Mouse (Mus musculus) lung, postnatal 0 days (tissue): ENCODE results near the gene Rnf39. TPM values are rescaled to one million over a fixed set of nuclear protein-coding genes. Genes with fewer than 3 reads are reported as not detected.

ENCODE experiments used
- ATAC-seq: fragments of 200-750 bp; cut with Nextera tagmentation; 2 replicates; pipeline ENCODE4 v1.8.0; 2017; ENCODE audit warnings: moderate library complexity
- DNase-seq: peaks from one replicate; pipeline ENCODE4 v3.0.0-alpha.2; 2016; ENCODE audit warnings: low spot score
- H3K27ac ChIP-seq: fragments of 300-500 bp; sonication (generic); 2 replicates; pipeline ENCODE4 v1.5.1; 2014; ENCODE audit warnings: antibody characterized with exemption, mild to moderate bottlenecking, low read length, mixed read lengths
- H3K27me3 ChIP-seq: fragments of 300-500 bp; sonication (generic); replicated peaks from 2 replicates; pipeline ENCODE4 v1.6.1; 2014; ENCODE audit warnings: low read length, mixed read lengths; ENCODE audit not compliant: insufficient read depth
- H3K36me3 ChIP-seq: fragments of 300-500 bp; sonication (generic); 2 replicates; pipeline ENCODE4 v1.6.1; 2014; ENCODE audit warnings: low read length, mixed read lengths; ENCODE audit not compliant: insufficient read depth
- H3K4me1 ChIP-seq: fragments of 300-500 bp; sonication (generic); 2 replicates; pipeline ENCODE4 v1.6.1; 2014; ENCODE audit warnings: antibody characterized with exemption, low read depth, low read length, mixed read lengths; ENCODE audit not compliant: insufficient read depth
- H3K4me2 ChIP-seq: fragments of 300-500 bp; sonication (generic); replicated peaks from 2 replicates; pipeline ENCODE4 v1.6.1; 2014; ENCODE audit warnings: low read depth, mild to moderate bottlenecking, low read length, moderate library complexity, mixed read lengths
- H3K4me3 ChIP-seq: fragments of 300-500 bp; sonication (generic); 2 replicates; pipeline ENCODE4 v1.5.1; 2014; ENCODE audit warnings: low read depth, low read length
- H3K9ac ChIP-seq: fragments of 300-500 bp; sonication (generic); replicated peaks from 2 replicates; pipeline ENCODE4 v1.6.1; 2014; ENCODE audit warnings: low read depth, mild to moderate bottlenecking
- H3K9me3 ChIP-seq: fragments of 300-500 bp; sonication (generic); 2 replicates; pipeline ENCODE4 v1.6.1; 2016; ENCODE audit warnings: low read length, mixed read lengths
- CTCF ChIP-seq: IDR thresholded peaks from 2 replicates; pipeline ENCODE4 v1.5.1; 2016; ENCODE audit warnings: antibody characterized with exemption, mild to moderate bottlenecking
- EP300 ChIP-seq: IDR thresholded peaks from 2 replicates; pipeline ENCODE4 v1.6.1; 2016; ENCODE audit warnings: antibody characterized with exemption, mild to moderate bottlenecking, control low read depth
- WGBS: fragments of 180-500 bp; shearing (Covaris S2); extraction: QIAGEN DNeasy Blood & Tissue Kit; methylation state at CpG from one replicate; pipeline ENCODE4 v1.1.7; 2014; 5-methylcytosine and 5-hydroxymethylcytosine counted together
- polyA plus RNA-seq: library from polyadenylated mRNA; unstranded; fragments of >200 nt; fragmentation: Nextera tagmentation; extraction: Ambion mirVana; gene quantifications from 2 replicates; pipeline ENCODE4 v1.2.1, GENCODE M21; 2015

The Rnf39 gene
- polyA plus RNA-seq, 1 experiment from 2014 or later, result 13.5 TPM

GRCm38 (mm10) chr17:36930233-36930632, 12.5 kb upstream of the Rnf39 start:
- WGBS, result 63% methylated on average over 6 of the region's 6 CpGs
- H3K27ac ChIP-seq, result no peak overlapping the region
- no peaks in the 10 kb centered on the region for H3K9me3 ChIP-seq
- H3K27me3 ChIP-seq, result no peaks in the 10 kb centered on the region
- H3K4me3 ChIP-seq, result no peak overlapping the region
- no peaks in the 10 kb centered on the region for H3K36me3 ChIP-seq
- no peak overlapping the region for H3K9ac ChIP-seq
- peak; percentile 22 for DNase-seq
- no peak overlapping the region for H3K4me2 ChIP-seq
- ATAC-seq, result peak; percentile 61
- peaks cover 7% of the 10 kb centered on the region; the same call in 1 of the 2 replicates for H3K4me1 ChIP-seq
- TF ChIP-seq EP300 (no peak), CTCF (no peak)

DNA sequence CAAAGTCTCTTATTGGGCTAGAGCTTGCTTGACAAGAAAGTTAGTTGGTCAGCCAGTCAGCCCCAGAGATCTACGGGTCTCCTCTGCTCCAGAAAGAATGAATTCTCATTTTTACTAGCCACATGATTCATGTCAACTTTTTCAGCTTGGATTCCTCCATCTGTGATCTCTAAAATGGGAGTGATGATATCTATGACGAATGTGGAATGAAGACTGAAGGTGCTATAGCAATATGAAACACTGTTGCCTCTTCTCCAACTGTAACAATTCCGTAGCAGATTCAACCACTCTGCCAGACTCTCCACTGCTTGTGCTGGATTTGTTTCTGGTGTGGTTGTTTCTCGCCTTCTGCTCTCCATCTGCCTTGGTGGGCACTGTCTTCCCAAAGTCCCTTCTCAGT, 11.6 kb upstream of the Rnf39 start:
- Histone ChIP-seq H3K4me2 (no peak overlapping the region), H3K27me3 (no peaks in the 10 kb centered on the region), H3K9me3 (no peaks in the 10 kb centered on the region), H3K4me1 (peaks cover 7% of the 10 kb centered on the region; the same call in 1 of the 2 replicates), H3K36me3 (no peaks in the 10 kb centered on the region), H3K9ac (no peak overlapping the region), H3K4me3 (no peak overlapping the region), H3K27ac (0 out of 2 replicates have a peak overlapping the region, but pooled peaks have one; percentile 26)
- WGBS, result 83% methylated on average over 4 of the region's 4 CpGs
- DNase-seq, result no peak
- TF ChIP-seq CTCF, result no peak
- TF ChIP-seq EP300, result no peak
- ATAC-seq, result no peak

GRCm38 (mm10) chr17:36931806-36932205, 10.9 kb upstream of the Rnf39 start:
- Histone ChIP-seq H3K9ac (no peak overlapping the region), H3K27me3 (no peaks in the 10 kb centered on the region), H3K4me3 (no peak overlapping the region), H3K4me2 (no peak overlapping the region), H3K4me1 (peaks cover 7% of the 10 kb centered on the region; the same call in 1 of the 2 replicates), H3K27ac (0 out of 2 replicates have a peak overlapping the region, but pooled peaks have one; percentile 26), H3K36me3 (no peaks in the 10 kb centered on the region), H3K9me3 (no peaks in the 10 kb centered on the region)
- TF ChIP-seq EP300, result peak; percentile 70
- TF ChIP-seq CTCF, result no peak
- WGBS, result 7% methylated on average over 2 of the region's 2 CpGs
- peak; percentile 72 for ATAC-seq
- DNase-seq, result peak; percentile 74

DNA sequence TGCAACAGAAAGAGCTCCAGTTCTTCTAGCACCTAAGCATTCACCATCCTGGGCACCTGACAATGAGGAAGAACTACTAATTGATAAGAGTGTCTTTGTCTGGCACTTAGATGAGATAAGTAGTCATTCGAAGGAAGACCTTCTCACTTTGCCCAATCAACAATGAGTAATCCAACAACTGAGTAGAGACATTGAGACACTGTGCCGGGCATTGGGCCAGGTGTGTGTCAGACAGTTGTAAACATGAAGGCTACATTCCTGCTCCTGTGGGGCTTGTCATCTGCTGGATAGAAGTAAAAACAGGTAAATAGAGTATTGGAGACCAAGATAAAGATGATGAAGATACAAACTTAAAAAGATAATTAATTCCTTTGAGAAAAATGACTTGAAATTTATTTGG, 4.7 kb upstream of the Rnf39 start:
- H3K4me1 ChIP-seq, result no peaks in the 10 kb centered on the region
- no peak overlapping the region for H3K9ac ChIP-seq
- no peak for TF ChIP-seq CTCF
- no peak for TF ChIP-seq EP300
- peaks cover 5% of the 10 kb centered on the region; the same call in 1 of the 2 replicates for H3K27me3 ChIP-seq
- H3K27ac ChIP-seq, result no peak overlapping the region
- no peak for ATAC-seq
- 77% methylated on average over 2 of the region's 2 CpGs for WGBS
- no peak for DNase-seq
- no peak overlapping the region for H3K4me3 ChIP-seq
- no peaks in the 10 kb centered on the region for H3K9me3 ChIP-seq
- no peak overlapping the region for H3K4me2 ChIP-seq
- no peaks in the 10 kb centered on the region for H3K36me3 ChIP-seq

- no peak overlapping the region; the same call in 1 of the 2 replicates for H3K9ac ChIP-seq
- peaks cover 22% of the 10 kb centered on the region; the same call in 1 of the 2 replicates for H3K27me3 ChIP-seq
- WGBS, result 34% methylated on average over 10 of the region's 10 CpGs
These were observed 327 bp upstream of the Rnf39 start for GRCm38 (mm10) chr17:36942391-36942790.

GRCm38 (mm10) chr17:36943691-36944090, 973 bp downstream of the Rnf39 start:
- H3K9me3 ChIP-seq, result no peaks in the 10 kb centered on the region
- peaks cover 22% of the 10 kb centered on the region; the same call in 1 of the 2 replicates for H3K27me3 ChIP-seq
- TF ChIP-seq CTCF (no peak), EP300 (no peak)
- peaks cover 6% of the 10 kb centered on the region; the same call in 1 of the 2 replicates for H3K4me1 ChIP-seq
- H3K4me3 ChIP-seq, result peak overlapping the region; percentile 47
- DNase-seq (no peak), ATAC-seq (no peak)
- H3K4me2 ChIP-seq, result peak overlapping the region; percentile 71
- 27% methylated on average over 5 of the region's 5 CpGs for WGBS
- no peaks in the 10 kb centered on the region for H3K36me3 ChIP-seq
- 0 out of 2 replicates have a peak overlapping the region, but pooled peaks have one; percentile 89 for H3K27ac ChIP-seq
- peak overlapping the region; percentile 55; the same call in 1 of the 2 replicates for H3K9ac ChIP-seq

More at GRCm38 (mm10) chr17:36942391-36942790, 327 bp upstream of the Rnf39 start:
- peak overlapping the region; percentile 47 for H3K4me3 ChIP-seq
- peak overlapping the region; percentile 71 for H3K4me2 ChIP-seq
- ATAC-seq, result peak; percentile 93
- H3K27ac ChIP-seq, result peak overlapping the region; percentile 89
- peak; percentile 87 for DNase-seq
- no peaks in the 10 kb centered on the region for H3K9me3 ChIP-seq
- peaks cover 6% of the 10 kb centered on the region; the same call in 1 of the 2 replicates for H3K4me1 ChIP-seq
- H3K36me3 ChIP-seq, result no peaks in the 10 kb centered on the region
- TF ChIP-seq CTCF (no peak), EP300 (peak; percentile 59; the same call in 1 of the 2 replicates)
